21 mouse cellular contexts compared by ENCODE assay signal in genomic region chr19:51660186-51660585, GRCm38 (mm10).
DNase-seq lines count a peak whose midpoint lies in the region; ATAC-seq lines count a peak whose summit lies in the region.
"Had no signal": no experiment of that assay in that cellular context is flagged by ENCODE, and none has a peak within 500 bp of the region (broad histone marks: within the 10 kb centered on the region; RNA-seq: fewer than 3 reads in every experiment).

No protein-coding gene starts in this region.

- 95% methylated on average over 2 of the region's 2 CpGs for WGBS in kidney, embryonic 15.5 days
- WGBS in midbrain, embryonic 13.5 days = 85% methylated on average over 2 of the region's 2 CpGs

- H3K9ac ChIP-seq in kidney, embryonic 15.5 days = no peak overlapping the region
- H3K9ac ChIP-seq in midbrain, embryonic 13.5 days (replicated peaks) = no peak overlapping the region
- H3K9ac ChIP-seq: embryonic facial prominence, embryonic 15.5 days; forebrain, embryonic 15.5 days; hindbrain, embryonic 12.5 days had no signal

- H3K4me3 ChIP-seq in kidney, embryonic 15.5 days (replicated peaks) = no peak overlapping the region
- no peak overlapping the region for H3K4me3 ChIP-seq in midbrain, embryonic 13.5 days (replicated peaks)
- H3K4me3 ChIP-seq: embryonic facial prominence, embryonic 15.5 days; erythroblast, embryonic 14.5 days; forebrain, embryonic 15.5 days; heart, embryonic 10.5 days; hindbrain, embryonic 12.5 days had no signal

- peak; percentile 33 for DNase-seq in kidney, adult 18-20 months
- DNase-seq in kidney, adult 9 months = peak; percentile 74
- DNase-seq in kidney, postnatal 36 days = peak; percentile 57 to 58
- DNase-seq in lung, adult 18-20 months = no peak
- DNase-seq: adrenal gland, adult 2 months; adrenal gland, postnatal 36 days; cerebellum, adult 2 months; cerebellum, postnatal 10 days; gastrocnemius, postnatal 10 days; heart, adult 18-20 months; heart, postnatal 10 days; heart, postnatal 4 days had no signal

- H3K4me2 ChIP-seq in kidney, embryonic 15.5 days = no peak overlapping the region
- H3K4me2 ChIP-seq in midbrain, embryonic 13.5 days (replicated peaks) = no peak overlapping the region
- H3K4me2 ChIP-seq: embryonic facial prominence, embryonic 15.5 days; forebrain, embryonic 15.5 days; hindbrain, embryonic 12.5 days had no signal

- no peaks in the 10 kb centered on the region for H3K27me3 ChIP-seq in kidney, embryonic 15.5 days
- no peaks in the 10 kb centered on the region for H3K27me3 ChIP-seq in midbrain, embryonic 13.5 days
- H3K27me3 ChIP-seq: CH12.LX; embryonic facial prominence, embryonic 15.5 days; forebrain, embryonic 15.5 days; hindbrain, embryonic 12.5 days; Patski had no signal

- ATAC-seq in kidney, embryonic 15.5 days (replicated peaks; ENCODE audit: low FRiP score) = no peak
- no peak for ATAC-seq in midbrain, embryonic 13.5 days
- ATAC-seq: forebrain, embryonic 15.5 days; Patski had no signal

- no peaks in the 10 kb centered on the region for H3K4me1 ChIP-seq in kidney, embryonic 15.5 days
- H3K4me1 ChIP-seq in midbrain, embryonic 13.5 days (replicated peaks) = no peaks in the 10 kb centered on the region
- H3K4me1 ChIP-seq: embryonic facial prominence, embryonic 15.5 days; forebrain, embryonic 15.5 days; heart, embryonic 10.5 days; hindbrain, embryonic 12.5 days had no signal

- H3K27ac ChIP-seq in kidney, embryonic 15.5 days = no peak overlapping the region
- H3K27ac ChIP-seq in midbrain, embryonic 13.5 days = no peak overlapping the region
- H3K27ac ChIP-seq: embryonic facial prominence, embryonic 15.5 days; forebrain, embryonic 15.5 days; heart, embryonic 10.5 days; hindbrain, embryonic 12.5 days had no signal

- H3K36me3 ChIP-seq in kidney, embryonic 15.5 days = no peaks in the 10 kb centered on the region
- H3K36me3 ChIP-seq in midbrain, embryonic 13.5 days = no peaks in the 10 kb centered on the region
- H3K36me3 ChIP-seq: embryonic facial prominence, embryonic 15.5 days; forebrain, embryonic 15.5 days; heart, embryonic 10.5 days; hindbrain, embryonic 12.5 days had no signal

- H3K9me3 ChIP-seq in kidney, embryonic 15.5 days (replicated peaks) = no peaks in the 10 kb centered on the region
- no peaks in the 10 kb centered on the region for H3K9me3 ChIP-seq in midbrain, embryonic 13.5 days
- H3K9me3 ChIP-seq: embryonic facial prominence, embryonic 15.5 days; forebrain, embryonic 15.5 days; heart, embryonic 10.5 days; hindbrain, embryonic 12.5 days had no signal

Comparison
In these comparisons a context has a peak if more than half of its experiments do, and no peak if none do; other contexts are left out.
1. DNase-seq: peak in kidney, adult 18-20 months (single experiment), kidney, adult 9 months (single experiment) and kidney, postnatal 36 days (2 of 2); none in lung, adult 18-20 months (0 of 2).